Mouse (Mus musculus): Measurements from ENCODE around the gene Tcp11l2.

DNA sequence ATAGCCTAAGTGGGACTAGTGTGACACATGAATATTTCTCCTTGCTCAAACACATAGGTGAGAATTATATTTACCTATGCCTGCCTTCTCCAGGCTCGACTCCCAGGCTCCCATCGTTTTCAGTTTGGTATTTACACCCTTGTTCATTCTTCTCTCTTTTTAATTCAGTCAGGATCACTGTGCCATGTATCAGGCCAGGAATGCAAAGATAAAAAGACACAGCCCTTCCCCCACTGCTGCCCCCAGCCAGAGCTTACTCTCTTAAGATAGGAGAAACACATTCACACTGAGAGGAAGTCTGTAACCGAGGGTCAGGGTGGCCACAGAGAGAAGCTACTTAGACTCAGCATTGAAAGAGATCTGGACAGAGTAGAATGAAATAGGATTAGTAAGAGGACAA, 35.2 kb downstream of the Tcp11l2 start:
- TF ChIP-seq CTCF (IDR thresholded peaks at IDR 0.05; ENCODE audit: control insufficient read depth, insufficient read depth, low read length): no peak
- TF ChIP-seq POLR2A (IDR thresholded peaks at IDR 0.05; ENCODE audit: borderline replicate concordance, control insufficient read depth, low read depth, low read length): no peak

Data from bone marrow, adult 2 months (tissue).